Mouse (Mus musculus) liver, postnatal 0 days (tissue): ENCODE results near the gene Dhx36.

Experiments
- CTCF ChIP-seq: sonication (generic); IDR thresholded peaks from 2 replicates; pipeline ENCODE4 v1.5.1; 2016; ENCODE audit warnings: antibody characterized with exemption, low read depth
- EP300 ChIP-seq: IDR thresholded peaks from 2 replicates; pipeline ENCODE4 v1.6.1; 2016; ENCODE audit warnings: antibody characterized with exemption, low read depth, mild to moderate bottlenecking

DNA sequence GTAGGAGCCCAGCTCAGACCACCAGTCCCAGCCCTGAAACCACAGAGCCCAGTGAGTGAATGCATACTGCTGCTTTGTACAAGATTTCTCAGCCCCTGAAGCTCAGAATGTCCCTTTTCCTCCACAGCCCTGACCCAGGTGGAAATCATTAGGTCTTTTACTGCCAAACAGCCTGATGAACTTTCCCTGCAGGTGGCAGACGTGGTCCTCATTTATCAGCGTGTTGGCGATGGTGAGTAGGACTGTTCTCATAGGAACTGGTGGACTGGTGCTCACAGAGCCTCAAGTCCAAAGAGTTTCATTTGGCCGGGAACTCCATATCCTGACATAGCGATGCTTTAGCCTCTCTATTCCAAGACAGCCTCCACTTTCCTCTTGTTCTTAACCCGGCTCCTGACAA lies 47.3 kb downstream of the Dhx36 start:
- TF ChIP-seq EP300, result no peak
- TF ChIP-seq CTCF, result no peak
